Mouse (Mus musculus) retina, postnatal 1 day (tissue): Measurements from ENCODE around the gene Ppm1a.
A peak's percentile ranks its signal among the peaks of the same experiment; 100 is the strongest.

ENCODE experiments used
- DNase-seq: peaks from one replicate; pipeline ENCODE4 v3.0.0-alpha.2; 2012

Gene Ppm1a

DNA sequence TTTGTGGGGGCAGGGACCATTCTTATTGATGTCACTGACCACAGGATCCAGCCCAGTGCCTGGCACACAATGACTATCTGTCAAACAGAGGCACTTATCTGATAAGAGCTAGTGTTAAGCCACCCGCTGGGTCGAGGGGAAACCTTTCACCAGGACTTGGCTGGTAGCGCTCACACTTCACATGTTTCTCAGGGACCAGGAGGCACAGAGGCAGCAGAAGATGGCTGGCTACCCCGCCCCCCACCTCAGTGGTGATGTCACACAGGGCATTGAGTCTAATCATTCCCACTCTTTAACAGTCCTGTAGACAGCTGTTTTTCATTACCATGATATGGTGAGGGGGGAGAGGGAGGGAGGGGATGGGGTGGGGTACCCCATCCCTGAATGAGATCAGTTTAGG lies at the start of gene Ppm1a:
Gene Ppm1a (plus strand): TSS at position 370 of the 400 bp plus-strand sequence.
- DNase-seq: peak; percentile 35

DNA sequence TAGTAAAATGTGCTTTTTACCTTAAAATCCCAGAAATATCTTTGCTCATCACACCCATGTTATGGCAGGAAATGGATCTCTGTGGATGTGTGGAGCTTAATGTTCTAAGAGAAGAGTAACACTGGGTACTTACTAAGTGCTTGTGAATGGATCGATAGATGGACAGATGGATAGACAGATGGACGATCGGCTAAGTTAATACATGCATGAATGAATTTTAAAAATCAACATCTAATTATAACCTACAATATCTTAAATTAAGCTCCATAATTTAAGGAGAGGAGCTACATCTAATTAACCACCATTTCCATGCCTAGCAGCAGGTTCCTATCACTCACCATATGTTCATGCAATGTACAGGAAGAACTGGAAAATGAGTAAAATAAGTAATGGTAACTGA lies 47.3 kb upstream of the Ppm1a start:
- DNase-seq: no peak

DNA sequence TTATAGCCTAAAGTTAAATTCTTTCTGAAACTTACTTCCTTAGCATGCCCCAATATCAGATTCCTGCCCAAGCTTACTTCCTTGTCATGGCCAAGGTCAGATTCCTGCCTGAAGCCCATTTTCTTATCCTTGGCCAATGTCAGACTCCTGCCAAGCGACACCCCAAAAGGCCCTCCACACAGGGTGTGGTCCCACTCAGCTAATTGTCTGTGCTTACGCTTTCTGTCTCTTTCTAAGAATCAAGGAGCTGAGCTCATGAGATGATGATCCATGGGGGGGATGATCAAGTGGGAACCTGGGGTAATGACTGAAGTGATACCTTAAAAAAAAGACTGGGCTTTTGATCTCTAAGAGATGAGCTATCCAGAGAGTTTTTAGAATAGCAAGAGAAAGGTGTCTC lies 42.4 kb upstream of the Ppm1a start:
- no peak for DNase-seq

DNA sequence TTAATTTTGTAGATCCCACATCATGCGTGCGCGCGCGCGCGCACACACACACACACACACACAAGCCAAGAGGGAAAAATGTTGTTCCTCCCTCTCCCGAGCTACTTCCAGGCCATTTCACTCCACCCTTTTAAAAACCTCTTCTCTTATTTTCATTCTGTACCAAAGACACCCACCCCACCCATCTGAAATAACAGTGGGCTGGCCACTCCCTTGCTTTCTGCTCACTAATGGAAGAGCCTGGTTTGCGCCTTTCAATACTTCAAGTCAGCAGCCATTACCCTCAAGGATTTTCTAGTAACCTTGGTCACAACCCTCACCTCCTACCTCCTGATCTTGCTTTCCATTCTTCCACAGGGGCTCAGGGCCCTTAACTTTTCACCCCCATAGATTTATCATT lies 41.4 kb upstream of the Ppm1a start:
- no peak for DNase-seq

DNA sequence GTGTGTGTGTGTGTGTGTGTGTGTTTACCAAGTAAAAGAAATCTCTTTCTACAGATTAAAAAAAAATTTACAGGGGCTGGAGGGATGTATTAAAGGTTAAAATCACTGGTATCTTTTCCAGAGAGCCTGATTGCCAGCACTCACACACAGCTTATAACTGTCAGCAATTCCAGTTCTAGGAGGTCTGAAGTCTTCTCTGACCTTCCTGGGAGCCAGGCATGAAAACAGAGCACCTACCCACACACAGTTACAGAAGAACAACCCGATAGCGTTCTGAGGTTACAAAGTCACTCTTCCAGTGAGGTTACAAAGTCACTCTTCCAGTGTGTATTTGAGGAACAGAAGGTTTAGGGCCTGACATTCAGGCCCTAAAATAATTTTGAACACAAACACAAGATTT lies 38.2 kb upstream of the Ppm1a start:
- DNase-seq: no peak

DNA sequence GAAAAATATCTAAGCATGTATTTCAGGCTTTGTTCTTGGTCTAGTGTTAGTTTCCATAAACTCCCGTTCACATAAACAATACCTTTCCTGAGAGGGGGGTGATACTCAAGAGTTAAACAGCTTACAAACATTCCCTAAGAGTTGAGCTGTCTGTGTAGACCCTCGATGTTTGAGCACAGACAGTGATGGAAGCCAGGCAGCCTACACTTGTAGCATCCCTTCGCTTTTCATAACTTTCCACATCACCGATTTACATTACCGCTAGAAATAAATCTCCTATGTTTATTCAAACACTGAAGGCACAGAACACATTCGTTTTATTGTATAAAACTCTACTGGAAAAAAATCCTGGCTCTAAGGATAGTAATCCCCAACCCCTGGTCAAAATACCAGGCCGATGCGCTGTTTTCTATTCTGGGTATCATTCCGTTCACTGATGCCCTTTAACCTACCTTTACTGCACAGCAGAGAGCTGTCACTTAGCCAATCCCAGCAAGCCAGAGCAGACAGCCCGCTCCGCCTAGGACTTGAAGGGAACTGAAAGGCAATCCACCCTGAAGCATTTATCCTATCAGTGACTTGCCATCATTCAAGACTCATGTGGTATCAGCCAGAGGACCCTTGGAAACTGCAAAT lies 37.7 kb upstream of the Ppm1a start:
- DNase-seq: no peak

DNA sequence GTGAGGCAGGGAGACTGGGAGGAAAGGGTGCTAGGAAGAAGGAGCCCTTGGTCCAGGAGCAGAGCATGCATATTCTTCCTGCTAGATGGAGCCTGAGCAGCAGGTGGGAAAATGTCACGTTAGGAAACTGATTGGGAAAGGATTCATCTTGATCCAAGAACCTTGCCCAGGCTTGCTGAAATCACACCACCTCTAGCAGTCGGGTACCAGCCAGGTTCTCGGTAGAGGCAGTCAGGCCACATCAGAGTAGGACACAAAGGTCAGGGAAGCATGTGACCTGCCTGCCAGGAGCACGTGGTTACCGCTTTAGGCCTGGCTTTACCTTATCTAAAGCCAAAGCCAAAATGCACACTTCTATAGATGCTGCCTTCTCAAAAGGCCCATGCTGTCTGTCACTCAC lies 35.5 kb upstream of the Ppm1a start:
- no peak for DNase-seq

DNA sequence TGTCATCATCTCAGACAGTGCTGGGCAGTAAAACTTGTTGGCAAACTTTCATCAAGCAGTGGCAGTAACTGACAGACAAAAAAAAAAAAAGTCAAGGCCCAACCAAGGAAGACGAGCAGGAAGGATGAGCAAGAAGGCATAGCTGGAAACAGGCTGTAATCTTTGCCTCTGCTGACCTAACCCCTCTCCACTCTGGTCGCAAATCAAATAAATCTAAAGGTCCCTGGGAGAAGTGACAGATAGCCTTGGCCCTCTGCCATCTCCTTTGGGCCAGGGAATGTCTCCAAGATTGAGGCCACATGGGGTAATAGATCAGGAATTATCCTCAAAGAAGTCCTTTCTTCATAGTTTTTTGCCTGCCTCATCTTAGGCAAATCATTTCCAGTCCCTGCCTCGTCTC lies 33.3 kb upstream of the Ppm1a start:
- DNase-seq: no peak

DNA sequence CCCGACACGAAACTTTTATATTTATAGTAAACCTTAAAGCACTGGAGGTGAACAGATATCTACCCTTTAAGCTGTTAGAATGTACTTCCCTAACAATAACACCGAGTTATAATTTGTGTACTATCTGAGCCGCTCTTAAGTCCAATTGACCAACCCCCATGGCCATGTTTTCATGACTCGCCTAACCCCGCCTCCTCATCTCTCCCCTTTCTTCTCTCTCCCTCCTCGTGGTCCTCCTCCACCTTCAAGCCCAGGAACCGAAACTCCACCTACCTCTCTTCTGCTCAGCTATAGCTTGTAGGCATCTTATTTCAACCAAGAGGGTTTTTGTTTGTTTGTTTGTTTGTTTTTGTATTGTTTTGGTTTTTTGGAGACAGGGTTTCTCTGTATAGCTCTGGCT lies 30.2 kb upstream of the Ppm1a start:
- no peak for DNase-seq

DNA sequence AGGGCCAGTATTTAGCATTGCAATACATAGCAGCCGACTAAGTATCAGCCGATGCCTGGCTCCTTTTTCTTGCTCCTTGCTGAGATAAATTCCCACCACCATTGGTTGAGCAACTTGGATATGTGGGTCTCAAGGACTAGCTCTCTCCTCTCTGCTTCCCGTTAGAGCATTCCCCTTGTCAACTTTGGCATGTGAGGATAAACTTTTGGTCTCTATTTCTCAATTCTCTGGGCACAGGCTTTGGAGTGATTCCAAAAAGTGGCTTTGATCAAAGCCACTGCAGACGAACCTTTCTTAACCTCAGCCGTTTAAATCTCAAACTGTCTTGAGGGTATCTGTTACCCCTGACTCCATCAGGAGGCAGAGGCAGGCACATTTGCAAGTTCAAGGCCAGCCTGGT lies 29.6 kb upstream of the Ppm1a start:
- no peak for DNase-seq

DNA sequence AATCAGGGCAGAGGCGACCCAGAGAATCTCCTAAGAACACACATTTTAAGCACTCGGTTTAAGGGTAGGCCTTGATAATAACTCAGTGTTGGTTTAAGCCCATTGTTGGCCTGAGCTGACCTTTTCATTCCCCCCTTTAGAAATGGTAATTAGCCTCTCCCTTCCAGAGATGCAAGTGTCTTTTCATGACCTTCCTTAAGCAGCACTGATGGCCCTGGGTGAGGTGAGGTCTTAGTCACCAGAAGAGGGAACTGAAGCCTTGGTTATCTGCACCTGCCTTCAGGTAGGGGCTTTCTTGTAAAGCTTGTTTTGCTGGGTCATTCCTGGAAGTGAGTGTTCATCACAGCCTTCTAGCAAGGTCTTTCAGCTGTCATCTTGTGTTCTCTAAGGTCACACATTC lies 23.1 kb upstream of the Ppm1a start:
- DNase-seq: no peak

DNA sequence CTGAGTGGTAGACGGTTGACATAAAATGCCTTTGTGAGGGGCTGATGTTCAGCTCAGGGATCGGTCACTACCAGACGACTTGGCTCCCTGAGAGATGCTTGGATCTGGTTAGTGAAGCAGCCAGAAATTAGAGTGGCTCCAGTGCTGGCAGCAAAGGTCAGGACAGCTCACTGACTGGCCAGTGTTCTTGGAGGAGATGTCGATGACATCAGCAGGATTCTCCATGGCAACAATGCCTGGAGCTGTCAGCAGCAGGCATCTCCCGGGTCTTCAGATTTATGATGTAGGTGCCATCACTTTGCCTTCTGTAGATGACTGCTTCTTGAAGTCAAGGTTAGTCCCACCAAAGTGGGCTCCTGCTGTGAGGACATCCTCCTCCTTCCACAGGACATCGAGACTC lies 16.1 kb upstream of the Ppm1a start:
- peak; percentile 44 for DNase-seq

DNA sequence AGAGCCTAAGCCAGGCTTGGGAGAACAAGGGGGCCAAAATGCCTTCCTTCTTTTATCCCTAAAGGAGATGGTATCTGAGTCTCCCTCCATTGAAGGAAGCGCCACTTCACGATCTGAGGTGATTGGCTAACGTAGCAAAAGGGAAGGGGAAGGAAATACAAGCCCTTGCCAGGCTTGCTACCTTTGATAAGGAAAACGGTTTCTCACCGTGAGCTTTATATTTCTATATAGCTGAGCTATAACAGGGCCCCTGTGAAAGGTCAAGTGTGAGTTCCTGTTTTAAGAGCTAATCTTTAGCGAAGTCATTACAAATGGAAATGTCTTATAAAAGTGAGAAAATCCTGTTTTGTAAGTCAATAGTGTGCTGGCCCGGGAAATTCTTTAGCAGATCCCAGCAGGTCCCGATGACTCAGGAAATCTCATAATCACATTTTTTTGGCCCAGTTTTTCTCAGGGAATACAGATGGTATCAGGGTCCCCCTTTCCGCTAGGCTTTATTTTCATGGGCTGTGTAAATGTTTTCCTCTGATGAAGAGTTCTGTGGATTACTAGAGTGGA lies 12.4 kb upstream of the Ppm1a start:
- DNase-seq: no peak

DNA sequence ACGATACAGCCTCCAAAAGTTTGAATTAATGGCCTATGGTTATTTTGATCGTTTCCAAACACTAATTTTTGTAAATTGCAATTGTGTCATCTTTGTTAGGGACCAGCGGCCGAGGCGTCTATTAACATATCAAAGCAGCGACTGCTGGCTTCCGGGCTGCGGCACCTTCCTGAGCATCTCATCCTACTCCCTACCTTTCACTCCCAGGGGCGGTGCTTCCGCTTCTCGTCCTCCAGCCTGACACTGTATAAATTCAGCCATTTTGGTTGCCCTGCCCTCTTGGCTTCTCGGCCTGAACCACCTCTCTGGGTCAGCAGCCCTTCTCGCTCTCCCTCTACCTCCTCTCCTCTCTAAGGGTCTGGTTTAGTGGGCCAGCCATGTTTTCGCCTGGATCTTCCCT lies 11.8 kb upstream of the Ppm1a start:
- no peak for DNase-seq

DNA sequence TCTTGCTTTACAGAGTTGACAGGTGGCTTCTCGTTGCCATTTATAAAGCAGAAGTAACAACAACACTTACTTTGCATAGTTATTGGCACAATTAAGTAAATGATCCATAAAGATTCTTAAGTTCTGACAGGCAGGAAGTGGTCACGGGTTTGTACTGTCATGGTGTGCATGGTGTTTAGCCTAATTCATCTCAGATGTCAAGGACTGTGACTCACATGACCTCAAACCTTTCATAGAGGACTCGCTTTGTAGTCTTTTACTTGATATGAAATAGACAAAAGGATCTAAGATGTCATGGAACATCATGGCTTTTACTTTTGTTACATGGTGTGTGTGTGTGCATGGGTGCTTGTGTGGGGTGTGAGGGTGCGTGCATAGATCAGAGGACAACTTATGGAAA lies 8.9 kb upstream of the Ppm1a start:
- DNase-seq: no peak

DNA sequence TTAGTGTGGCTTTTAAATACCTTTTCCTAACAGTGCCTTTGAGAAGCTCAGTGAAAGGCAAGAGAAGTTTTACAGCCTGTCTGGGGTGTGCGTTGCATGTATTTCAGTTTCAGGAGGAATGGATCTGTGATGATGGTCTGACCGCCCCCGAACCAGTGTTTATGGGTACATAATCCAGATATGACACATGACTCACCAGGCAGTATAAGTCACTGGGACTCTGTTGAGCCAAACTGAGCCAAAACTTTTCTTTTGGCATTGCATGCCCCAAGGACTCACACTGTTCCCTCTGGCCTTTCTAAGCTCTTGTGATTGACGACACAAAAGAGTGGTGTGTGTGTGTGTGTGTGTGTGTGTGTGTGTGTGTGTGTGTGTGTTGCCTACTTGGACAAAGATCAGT lies 8.4 kb upstream of the Ppm1a start:
- DNase-seq: no peak

DNA sequence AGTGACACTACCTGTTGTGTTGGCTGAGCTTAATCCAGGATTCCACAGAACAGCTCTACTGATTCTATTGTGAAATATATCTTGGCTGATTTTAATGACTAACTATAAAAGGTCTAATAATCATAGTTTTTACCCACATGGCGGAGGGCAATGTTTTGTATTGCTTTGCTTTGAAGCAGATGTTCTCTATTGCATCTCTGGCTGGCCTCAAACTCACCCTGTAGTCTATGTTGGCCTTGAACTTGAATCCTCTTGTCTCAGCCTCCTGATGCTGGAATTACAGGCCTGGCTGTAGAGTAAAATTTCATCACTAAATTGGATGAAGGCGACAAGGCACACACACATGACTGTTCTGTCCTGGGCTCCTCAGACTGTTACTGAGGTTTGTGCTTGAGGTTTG lies 7.8 kb upstream of the Ppm1a start:
- no peak for DNase-seq

DNA sequence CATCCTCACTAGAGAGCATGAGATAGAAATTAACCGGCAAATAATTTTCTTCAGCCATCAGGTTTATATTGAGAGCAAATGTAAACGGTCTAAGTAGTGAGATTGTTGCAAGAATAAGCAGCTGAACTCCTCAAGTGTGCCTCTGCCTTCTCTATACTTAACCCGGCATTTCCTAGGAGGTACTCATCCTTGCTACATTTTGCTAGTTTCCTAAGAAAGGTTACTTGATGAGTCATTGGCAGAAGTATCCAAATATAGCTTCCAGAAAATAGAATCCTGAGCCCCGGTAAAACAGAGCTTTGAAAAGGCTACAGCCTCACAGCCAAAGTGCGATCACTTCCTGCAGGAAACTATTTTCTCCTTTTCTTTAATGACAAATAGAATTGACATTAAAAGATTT lies 7.2 kb upstream of the Ppm1a start:
- DNase-seq: no peak

DNA sequence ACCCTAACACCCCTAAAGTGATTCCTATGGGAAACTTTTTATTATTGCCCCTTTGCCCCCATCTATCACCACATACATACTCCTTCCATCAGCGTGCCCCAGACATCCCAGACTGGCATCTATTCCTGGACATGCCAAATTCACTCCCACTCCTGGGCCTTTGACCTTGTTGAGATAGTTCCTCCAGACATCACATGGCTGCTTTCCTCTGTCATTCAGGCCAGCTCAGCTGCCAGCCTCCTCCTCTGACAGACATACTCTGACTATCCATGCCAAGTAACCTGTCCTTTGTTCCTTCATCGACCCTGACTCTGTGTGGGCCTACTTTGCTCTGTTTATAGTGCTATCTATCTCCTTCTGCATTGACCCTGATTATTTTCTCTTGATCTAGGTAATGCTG lies 6.6 kb upstream of the Ppm1a start:
- DNase-seq: no peak

DNA sequence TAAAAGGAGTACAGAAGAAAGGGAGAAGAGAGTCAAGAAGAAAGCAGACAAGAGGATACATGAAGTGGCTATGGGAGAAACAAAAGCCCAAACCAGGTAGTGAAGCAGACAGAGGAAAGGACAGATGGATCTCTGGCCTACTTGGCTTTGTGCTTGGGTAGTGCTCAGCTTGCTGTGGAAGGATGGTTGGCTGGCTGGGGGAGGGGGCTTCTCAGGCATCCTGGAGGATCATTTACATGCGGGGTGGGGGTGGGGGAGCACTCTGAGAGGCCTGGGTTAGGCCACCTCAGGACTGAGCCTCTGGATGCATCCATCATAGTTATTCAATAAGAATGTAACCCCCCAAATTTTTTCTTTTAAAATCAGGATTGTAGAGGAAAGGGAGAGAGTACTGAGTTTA lies 341 bp downstream of the Ppm1a start:
- no peak for DNase-seq

DNA sequence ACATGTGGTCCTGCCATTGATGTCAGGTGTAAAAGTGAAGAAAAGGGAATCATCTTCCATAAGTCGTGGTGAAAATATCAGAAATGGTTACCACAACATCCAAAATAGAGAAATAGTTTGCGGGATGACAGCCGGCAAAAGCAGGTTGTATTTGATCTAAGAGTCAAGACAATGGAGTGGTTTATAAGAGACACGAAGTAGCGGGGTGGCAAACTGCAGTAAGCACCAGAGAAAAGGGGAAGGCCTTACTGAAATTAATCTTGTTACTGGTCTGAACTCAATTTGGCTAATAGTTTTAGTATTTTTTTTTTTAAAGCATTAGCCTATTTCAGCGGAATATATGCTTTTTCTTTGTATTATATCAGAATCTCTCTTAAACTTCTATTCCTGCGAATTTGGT lies 2.7 kb downstream of the Ppm1a start:
- DNase-seq: no peak

DNA sequence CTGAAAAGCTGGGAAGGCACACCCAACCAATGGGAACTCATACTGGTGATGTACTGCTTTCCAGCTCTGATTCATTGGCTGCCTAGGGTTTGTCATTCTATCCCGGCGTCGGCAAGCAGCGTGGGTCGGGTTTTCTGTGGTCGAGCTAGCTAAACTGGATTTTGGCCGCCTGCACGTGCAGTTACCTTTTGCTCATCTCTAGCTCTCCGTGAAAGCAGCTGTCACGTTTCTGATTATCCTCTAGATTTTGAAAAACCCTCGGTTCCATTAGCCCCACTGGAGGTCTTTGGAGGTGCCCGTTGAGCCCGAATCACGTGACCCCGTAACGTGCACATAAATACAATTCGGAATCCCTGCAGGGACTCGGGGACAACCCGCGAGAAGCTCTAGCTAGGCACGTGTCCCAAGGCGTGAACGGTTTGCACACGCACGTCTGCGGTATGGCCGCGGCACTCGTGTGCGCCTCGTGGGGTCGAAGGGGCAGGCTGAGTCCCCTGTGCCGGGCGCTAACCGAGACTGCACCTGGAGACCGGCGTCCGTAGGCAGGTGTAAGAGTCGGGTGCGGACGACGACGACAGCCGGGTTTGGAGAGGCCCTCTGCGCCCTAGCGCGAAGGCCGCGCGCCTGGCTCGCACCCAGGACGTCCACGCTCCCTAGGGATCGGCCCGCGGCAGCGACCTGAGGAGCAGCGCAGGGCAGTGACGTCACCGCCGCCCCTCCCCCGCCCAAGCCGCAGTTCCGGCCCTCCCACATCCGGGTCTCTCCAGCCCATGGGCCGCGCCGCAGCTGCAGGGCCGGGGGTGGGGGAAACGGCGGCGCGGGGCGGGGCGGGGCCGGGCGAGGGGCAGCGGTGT lies 3.3 kb downstream of the Ppm1a start:
- DNase-seq: peak; percentile 97

DNA sequence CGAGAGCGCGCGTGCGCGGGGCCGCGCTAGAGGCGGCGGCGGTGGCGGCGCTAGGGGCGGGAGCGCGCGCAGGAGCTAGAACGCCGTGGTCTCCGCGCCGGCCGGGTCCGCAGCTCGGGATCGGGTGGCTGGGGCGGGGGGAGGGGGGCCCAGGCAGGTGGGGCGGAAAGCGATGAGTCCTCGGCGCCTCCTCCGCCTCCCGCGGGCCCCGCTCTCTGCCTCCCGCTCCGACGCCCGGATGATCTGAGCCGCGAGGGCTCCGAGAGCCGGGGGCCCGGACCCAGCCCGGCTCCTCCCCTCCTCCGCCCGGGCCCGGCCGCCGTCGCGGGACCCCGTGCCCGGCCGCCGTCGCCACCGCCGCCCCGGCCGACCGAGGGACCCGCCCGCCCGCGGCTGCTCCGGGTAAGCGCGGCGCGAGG lies 4.0 kb downstream of the Ppm1a start:
- no peak for DNase-seq

DNA sequence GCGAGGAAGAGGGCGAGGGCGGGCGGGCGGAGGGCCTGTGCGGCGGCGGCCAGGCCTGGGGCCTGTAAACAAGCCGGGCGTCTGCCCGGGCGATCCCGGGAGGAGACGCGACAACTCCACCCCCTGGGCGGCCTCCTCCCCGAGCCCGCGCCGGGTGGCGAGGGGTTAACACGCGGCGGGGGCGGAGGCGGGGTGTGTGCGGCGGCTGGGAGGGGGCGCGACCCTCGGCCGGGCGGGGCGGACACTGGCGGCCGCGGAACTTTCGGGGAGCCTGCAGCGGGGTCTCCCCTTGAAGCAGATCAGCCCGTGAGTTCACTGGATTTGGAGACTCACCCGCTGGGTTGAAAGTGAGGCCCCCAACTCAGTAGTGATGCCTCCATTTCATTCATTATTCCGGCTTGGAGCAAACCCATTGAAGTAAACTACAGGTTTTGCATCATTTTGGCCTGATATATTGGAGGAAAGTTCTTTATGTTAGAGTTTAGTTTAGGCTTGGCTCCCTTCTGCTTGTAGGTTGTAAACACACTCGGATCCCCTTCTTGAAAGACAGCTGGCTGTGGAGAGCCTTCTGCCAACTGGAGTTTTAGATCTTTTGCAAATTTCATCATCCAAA lies 4.5 kb downstream of the Ppm1a start:
- peak; percentile 87 for DNase-seq
